Mouse (Mus musculus) right cerebral cortex, adult 2 months (tissue): Measurements from ENCODE around the gene Lypd8.
A peak's percentile ranks its signal among the peaks of the same experiment; 100 is the strongest.
"Not testable (repeated sequence)": the region's sequence is repeated elsewhere in the genome, so short reads cannot be mapped to it uniquely, and the experiment has no call there.

Experiments
- DNase-seq, 2 experiments: peaks; one replicate each; pipeline ENCODE4 v3.0.0; 2021 to 2022; ENCODE audit warnings: low spot score in 2 of 2

Gene Lypd8

GRCm38 (mm10) chr11:58378763-58379278 lies at the start of gene Lypd8:
Gene Lypd8 (plus strand): TSS chr11:58379043.
- DNase-seq = no peak

- peak in 1 of 2 experiments; percentile 22 for DNase-seq
Measured at GRCm38 (mm10) chr11:58329906-58330275, 49.0 kb upstream of the Lypd8 start.

DNA sequence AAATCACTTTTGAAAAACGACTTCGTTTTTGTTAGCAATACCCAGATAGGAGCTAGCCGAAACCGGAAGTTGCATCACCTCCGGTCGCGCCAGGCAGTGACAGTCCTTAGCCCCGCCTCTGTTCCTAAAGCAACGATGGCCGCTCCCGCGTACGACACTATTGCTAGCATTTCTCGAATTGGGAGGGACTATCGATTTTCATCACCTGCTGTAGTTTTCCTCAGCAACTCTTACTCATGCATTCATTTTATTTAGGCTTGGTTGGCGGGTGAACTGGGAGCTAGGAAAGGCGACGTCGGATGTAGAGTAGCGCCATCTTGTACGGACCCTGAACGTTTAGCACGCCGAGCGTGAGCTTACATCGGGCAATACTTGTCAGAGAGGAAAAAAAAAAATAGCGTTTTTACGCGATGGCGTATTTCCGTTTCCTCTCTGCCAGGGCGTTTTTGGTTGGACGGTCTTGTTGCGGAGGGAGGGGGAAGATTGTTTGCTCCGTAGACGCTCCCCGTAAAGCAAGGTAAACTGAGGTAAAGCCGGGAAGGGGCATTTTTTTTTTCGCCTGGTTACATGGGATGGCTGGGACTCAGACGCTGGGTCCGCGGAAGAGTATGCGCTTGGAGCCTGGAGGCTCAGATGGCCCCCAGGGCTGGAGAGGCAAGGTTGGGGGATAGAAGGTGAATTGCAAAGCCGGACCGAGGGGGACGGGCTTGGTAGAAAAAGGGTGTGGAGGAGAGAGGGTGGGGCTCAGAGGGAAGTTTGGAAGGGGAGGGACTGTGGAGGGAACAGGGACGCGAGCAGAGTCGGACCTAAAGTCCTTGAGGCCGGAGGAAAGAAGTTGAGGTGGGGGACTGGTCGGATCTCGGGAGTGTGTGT lies 48.3 kb upstream of the Lypd8 start, which contains the start of the genes Zfp672 and Sh3bp5l:
TSS of gene Zfp672 (minus strand) at position 64 of the 873 bp plus-strand sequence.
TSS of gene Sh3bp5l (plus strand) at position 449 of the 873 bp plus-strand sequence.
- DNase-seq = peak; percentile 87 to 94

GRCm38 (mm10) chr11:58331149-58331495 lies 47.7 kb upstream of the Lypd8 start:
- DNase-seq = no peak

- no peak for DNase-seq
Measured at GRCm38 (mm10) chr11:58331546-58331945, 47.3 kb upstream of the Lypd8 start.

DNA sequence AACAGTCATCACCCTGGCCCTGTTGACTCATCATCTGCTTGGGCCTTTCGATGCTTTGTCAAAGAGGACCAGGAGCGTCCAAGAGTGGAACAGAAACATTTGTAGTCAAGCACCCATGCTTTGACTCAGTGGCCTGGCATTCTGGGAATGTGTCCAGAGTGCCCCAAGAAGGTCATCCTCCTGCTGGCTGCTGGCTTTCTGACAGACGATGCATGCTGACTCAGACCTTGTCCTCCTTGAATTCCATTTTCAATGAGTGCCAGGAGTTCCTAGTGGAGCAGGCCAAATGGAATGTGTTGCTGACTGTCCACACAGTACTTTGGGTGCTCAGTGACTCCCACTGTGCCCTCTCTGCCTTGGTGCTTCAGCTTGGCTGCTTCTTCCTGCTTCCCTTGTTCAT lies 44.1 kb upstream of the Lypd8 start:
- DNase-seq = no peak

DNA sequence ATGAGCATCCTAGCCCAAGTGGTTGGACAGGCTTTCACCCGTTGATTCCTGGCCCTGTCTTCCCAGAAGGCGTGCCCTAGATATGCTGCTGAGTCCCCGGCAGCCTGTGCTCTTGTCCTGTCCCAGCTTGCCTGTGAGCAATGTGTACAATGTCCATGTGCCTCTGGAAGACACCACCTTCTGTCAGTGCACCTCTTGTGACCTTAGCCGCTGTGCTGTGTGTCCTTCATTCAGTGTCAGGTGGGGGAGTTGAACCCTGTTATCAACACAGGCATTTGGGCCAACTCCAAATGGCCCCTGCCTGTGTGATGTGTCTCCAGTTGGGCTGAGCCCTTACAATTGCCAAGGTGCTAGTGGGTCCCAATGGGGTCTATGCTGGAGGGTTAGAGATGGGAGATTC lies 32.1 kb upstream of the Lypd8 start:
- no peak for DNase-seq

DNA sequence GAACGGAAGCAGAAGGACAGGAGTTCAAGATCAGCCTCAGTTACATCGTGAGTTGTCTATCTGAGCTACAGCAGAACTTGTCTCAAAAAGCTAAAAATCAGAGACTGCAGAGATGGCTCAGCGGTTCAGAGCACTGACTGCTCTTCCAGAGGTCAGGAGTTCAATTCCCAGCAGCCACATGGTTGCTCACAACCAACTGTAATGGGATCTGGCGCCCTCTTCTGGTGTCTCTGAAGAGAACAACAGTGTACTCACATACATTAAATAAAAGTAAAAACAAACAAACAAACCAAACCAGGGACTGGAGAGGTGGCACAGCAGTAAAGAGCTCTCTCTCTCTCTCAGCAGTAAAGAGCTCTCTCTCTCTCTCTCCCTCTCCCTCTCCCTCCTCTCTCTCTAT lies 28.2 kb upstream of the Lypd8 start:
- DNase-seq = no peak

GRCm38 (mm10) chr11:58351179-58351578 lies 27.7 kb upstream of the Lypd8 start:
- DNase-seq = no peak

GRCm38 (mm10) chr11:58352681-58353548 lies 25.9 kb upstream of the Lypd8 start:
- DNase-seq = no peak

DNA sequence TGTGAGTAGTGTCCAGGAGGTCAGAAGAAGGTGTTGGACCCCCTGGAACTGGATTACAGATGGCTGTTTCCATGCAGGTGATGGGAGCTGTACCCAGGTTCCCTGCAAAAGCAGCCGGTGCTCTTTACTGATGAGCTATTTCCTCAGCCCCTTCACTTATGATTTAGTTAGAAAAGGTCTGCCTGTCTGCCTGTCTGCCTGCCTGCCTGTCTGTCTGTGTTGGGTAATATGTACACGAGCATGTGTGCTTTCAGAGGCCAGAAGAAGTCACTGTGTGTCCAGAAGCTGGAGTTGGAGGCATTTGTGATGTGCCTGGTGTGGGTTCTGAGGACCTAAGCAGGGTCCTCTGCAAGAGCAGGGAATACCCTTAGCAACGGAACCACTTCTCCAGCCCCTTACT lies 25.1 kb upstream of the Lypd8 start:
- DNase-seq = no peak

DNA sequence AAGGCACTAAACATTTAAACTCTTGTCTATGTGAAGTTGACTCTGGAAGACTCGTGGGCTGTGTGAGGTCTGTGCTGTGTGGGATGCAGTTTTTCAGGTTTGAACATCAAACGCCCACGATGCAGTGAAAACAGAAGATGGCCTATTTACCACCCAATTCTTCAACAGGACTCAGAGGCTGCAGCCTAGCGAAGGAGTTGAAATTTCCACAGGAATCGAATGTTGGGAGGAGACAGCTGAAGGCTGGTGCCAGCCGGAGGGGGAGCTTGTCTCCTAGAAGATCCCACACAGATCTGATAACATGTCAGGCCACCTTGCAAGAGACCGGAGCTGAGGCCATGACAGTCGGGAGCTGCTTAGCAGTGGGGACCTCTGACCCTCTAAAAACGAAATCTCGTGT lies 24.4 kb upstream of the Lypd8 start:
- DNase-seq = peak; percentile 56 to 65

GRCm38 (mm10) chr11:58354927-58355326 lies 23.9 kb upstream of the Lypd8 start:
- peak; percentile 27 to 45 for DNase-seq

- DNase-seq = no peak
Measured at GRCm38 (mm10) chr11:58357042-58357441, 21.8 kb upstream of the Lypd8 start.

DNA sequence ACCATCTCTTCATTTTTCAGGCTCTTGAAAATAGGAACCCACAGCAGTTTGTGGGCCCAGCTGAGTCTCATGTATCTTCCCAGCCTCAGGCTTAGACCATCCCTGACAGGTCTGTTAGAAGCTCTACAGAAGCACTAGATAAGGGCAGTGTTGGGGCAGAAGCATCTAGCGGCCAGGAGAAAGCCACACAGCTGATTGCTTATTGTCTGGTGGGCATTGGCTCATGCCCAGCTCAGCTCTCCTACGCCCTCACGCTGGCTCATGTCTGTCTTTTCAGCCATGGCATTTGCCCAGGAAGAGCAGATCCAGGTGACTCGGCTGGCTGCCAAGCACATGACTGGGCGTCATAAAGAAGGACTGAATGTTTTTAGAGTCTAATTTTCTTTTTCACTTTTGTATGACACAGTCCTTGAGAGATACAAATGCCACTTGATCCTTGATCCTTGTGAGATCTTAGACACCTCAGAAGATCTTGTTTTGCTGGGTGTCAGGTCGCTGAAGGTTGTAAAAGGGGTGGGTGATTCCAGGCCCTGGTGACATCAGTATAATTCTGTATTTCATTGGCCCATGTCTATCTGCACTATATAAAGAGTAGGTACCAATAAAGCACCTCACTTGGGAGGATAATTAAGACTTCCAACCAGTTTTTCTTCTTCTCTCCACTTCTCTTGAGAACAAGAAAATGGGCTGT lies 20.9 kb upstream of the Lypd8 start:
- no peak for DNase-seq

DNA sequence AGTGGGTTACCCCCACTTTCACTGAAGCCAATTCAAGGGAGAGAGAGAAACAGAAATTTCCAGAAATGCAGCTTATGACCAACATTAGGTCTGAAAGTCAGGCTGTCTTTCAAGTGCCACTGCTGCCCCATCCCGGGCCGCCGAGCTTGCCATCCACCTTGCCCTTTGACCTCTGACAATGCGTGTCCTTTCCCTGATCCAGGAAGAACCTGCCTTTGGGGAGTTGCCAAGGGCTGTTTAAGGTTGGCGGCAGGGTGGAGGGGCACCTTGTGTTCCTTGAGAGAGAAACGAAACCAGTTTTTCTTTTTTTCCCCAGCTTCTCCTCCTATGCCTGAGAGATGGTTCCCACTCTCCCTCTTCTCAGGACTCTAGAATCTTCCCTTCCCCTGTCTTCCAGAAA lies 16.3 kb upstream of the Lypd8 start:
- not testable (repeated sequence) for DNase-seq

GRCm38 (mm10) chr11:58364454-58364853 lies 14.4 kb upstream of the Lypd8 start:
- DNase-seq = no peak

DNA sequence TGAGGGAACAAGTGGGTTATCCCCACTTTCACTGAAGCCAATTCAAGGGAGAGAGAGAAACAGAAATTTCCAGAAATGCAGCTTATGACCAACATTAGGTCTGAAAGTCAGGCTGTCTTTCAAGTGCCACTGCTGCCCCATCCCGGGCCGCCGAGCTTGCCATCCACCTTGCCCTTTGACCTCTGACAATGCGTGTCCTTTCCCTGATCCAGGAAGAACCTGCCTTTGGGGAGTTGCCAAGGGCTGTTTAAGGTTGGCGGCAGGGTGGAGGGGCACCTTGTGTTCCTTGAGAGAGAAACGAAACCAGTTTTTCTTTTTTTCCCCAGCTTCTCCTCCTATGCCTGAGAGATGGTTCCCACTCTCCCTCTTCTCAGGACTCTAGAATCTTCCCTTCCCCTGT lies 12.7 kb upstream of the Lypd8 start:
- not testable (repeated sequence) for DNase-seq

DNA sequence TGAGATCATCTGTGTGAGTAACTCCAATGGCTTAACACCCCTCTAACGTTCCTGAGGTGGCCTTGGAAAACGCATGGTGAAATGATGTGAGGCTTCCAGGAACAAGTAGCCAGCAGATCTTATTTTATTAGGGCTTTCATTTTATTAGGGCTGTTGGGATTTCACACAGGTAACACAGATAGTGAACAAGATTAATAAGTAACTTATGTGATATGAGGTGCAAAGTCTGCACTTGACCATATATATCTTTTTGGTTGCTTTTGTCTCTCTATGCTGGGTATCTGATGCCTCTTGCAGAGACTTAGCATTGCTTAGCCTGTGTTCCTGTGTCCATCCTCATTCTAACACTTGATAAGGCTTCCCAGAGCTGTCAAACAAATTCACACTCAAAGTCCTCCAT lies 1.6 kb upstream of the Lypd8 start:
- no peak for DNase-seq

- DNase-seq = no peak
Measured at GRCm38 (mm10) chr11:58377686-58378085, 1.2 kb upstream of the Lypd8 start.

DNA sequence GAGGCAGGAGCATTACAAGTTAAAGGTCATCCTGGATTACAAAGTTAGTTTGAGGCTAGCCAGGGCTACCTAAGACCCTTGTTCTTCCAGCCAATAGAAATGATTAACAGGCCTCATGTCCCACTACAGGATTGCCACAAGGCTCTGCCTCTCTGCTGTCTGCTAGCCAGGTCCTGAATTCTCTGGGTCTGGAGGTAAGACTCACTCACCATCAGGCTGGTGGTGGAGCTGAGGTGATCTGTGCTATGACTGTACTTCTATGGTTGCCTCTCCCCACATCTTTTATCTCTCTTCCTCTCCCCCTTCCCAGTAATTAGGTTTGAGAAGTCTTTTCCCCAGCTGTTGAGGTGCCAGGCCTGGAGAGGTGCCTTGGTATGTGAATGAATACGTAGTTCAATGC lies 673 bp downstream of the Lypd8 start:
- no peak for DNase-seq

DNA sequence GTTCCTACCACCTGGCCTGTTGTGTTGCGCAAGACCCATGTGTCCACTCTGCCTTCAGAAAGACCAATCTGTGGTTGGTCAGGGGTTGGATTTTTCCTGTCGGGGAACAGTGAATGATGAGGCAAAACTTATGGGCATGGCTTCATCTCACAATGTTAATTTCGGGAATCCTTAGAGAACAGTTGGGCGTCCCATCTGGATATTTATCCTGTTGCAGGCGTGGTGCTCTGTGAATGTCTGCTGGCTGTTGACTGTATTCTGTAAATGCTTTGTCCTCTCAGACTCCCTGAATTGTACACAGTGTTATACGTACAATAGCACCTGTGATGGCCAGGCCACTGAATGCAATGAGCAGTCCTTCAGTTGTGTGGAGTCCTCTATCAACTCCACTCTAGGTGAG lies 3.6 kb downstream of the Lypd8 start:
- no peak for DNase-seq
